Mouse (Mus musculus) lung, postnatal 0 days (tissue): ENCODE measurements at regions not wholly inside any gene's neighbourhood (a gene's known extent, or its start where the extent isn't known, plus 50 kb on each side); places are given as distances from the start of the nearest gene placed in this dataset.

Experiments used
- ATAC-seq: fragments of 200-750 bp; cut with Nextera tagmentation; 2 replicates; pipeline ENCODE4 v1.8.0; 2017; ENCODE audit warnings: moderate library complexity
- DNase-seq: peaks from one replicate; pipeline ENCODE4 v3.0.0-alpha.2; 2016; ENCODE audit warnings: low spot score
- H3K27ac ChIP-seq: fragments of 300-500 bp; sonication (generic); 2 replicates; pipeline ENCODE4 v1.5.1; 2014; ENCODE audit warnings: antibody characterized with exemption, mild to moderate bottlenecking, low read length, mixed read lengths
- H3K27me3 ChIP-seq: fragments of 300-500 bp; sonication (generic); replicated peaks from 2 replicates; pipeline ENCODE4 v1.6.1; 2014; ENCODE audit warnings: low read length, mixed read lengths; ENCODE audit not compliant: insufficient read depth
- H3K36me3 ChIP-seq: fragments of 300-500 bp; sonication (generic); 2 replicates; pipeline ENCODE4 v1.6.1; 2014; ENCODE audit warnings: low read length, mixed read lengths; ENCODE audit not compliant: insufficient read depth
- H3K4me1 ChIP-seq: fragments of 300-500 bp; sonication (generic); 2 replicates; pipeline ENCODE4 v1.6.1; 2014; ENCODE audit warnings: antibody characterized with exemption, low read depth, low read length, mixed read lengths; ENCODE audit not compliant: insufficient read depth
- H3K4me2 ChIP-seq: fragments of 300-500 bp; sonication (generic); replicated peaks from 2 replicates; pipeline ENCODE4 v1.6.1; 2014; ENCODE audit warnings: low read depth, mild to moderate bottlenecking, low read length, moderate library complexity, mixed read lengths
- H3K4me3 ChIP-seq: fragments of 300-500 bp; sonication (generic); 2 replicates; pipeline ENCODE4 v1.5.1; 2014; ENCODE audit warnings: low read depth, low read length
- H3K9ac ChIP-seq: fragments of 300-500 bp; sonication (generic); replicated peaks from 2 replicates; pipeline ENCODE4 v1.6.1; 2014; ENCODE audit warnings: low read depth, mild to moderate bottlenecking
- H3K9me3 ChIP-seq: fragments of 300-500 bp; sonication (generic); 2 replicates; pipeline ENCODE4 v1.6.1; 2016; ENCODE audit warnings: low read length, mixed read lengths
- CTCF ChIP-seq: IDR thresholded peaks from 2 replicates; pipeline ENCODE4 v1.5.1; 2016; ENCODE audit warnings: antibody characterized with exemption, mild to moderate bottlenecking
- EP300 ChIP-seq: IDR thresholded peaks from 2 replicates; pipeline ENCODE4 v1.6.1; 2016; ENCODE audit warnings: antibody characterized with exemption, mild to moderate bottlenecking, control low read depth
- WGBS: fragments of 180-500 bp; shearing (Covaris S2); extraction: QIAGEN DNeasy Blood & Tissue Kit; methylation state at CpG from one replicate; pipeline ENCODE4 v1.1.7; 2014; 5-methylcytosine and 5-hydroxymethylcytosine counted together

- Histone ChIP-seq H3K4me2 (no peak overlapping the region), H3K27ac (no peak overlapping the region), H3K4me3 (no peak overlapping the region), H3K36me3 (no peaks in the 10 kb centered on the region), H3K9ac (no peak overlapping the region), H3K4me1 (no peaks in the 10 kb centered on the region), H3K27me3 (no peaks in the 10 kb centered on the region), H3K9me3 (no peaks in the 10 kb centered on the region)
- WGBS, result 67% methylated on average over 4 of the region's 4 CpGs
- no peak for ATAC-seq
- DNase-seq, result no peak
- TF ChIP-seq CTCF (no peak), EP300 (no peak)
Measured at GRCm38 (mm10) chr13:34820423-34820822, 54.7 kb upstream of the Prpf4b start.

DNA sequence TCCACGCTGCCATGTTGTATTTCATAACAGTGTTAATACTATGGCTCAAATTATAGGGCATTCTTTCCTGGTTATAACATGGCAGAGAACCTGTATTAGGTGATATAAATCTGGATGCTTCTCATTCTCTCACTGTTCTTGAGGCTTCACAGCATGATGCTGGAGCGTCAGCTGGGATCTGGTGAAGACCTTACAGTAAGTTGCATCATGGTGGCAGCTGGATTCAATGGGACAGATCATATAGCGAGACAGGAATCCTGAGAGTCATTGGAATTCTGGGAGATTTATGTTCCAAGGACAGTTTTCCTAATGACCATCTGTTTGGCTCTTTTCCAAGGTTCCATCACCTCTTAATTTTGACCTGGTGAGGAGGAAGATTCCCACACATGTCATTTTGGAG lies 53.2 kb upstream of the Prpf4b start:
- no peaks in the 10 kb centered on the region for H3K4me1 ChIP-seq
- 87% methylated on average over 3 of the region's 3 CpGs for WGBS
- DNase-seq, result no peak
- H3K4me3 ChIP-seq, result no peak overlapping the region
- no peaks in the 10 kb centered on the region for H3K36me3 ChIP-seq
- ATAC-seq, result no peak
- no peak overlapping the region for H3K9ac ChIP-seq
- H3K27me3 ChIP-seq, result no peaks in the 10 kb centered on the region
- no peaks in the 10 kb centered on the region for H3K9me3 ChIP-seq
- H3K27ac ChIP-seq, result no peak overlapping the region
- no peak overlapping the region for H3K4me2 ChIP-seq
- TF ChIP-seq CTCF (no peak), EP300 (no peak)

DNA sequence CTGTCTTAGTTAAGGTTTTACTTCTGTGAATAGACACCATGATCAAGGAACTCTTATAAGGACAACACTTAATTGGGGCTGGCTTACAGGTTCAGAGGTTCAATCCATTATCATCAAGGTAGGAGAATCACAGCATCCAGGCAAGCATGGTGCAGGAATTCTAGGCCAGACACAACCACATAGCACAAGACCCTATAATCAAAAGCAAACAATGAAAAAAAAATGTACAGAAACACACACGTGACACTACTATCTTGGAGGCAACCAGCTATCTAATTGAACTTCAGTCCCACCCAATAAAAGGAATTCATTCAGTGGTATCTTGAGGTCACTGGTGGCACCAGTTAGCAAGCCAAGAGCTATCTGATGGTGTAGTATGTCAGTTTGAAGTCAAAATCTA lies 50.9 kb upstream of the Prpf4b start:
- 78% methylated on average over 1 of the region's 1 CpGs for WGBS
- no peak overlapping the region for H3K4me2 ChIP-seq
- no peak overlapping the region for H3K4me3 ChIP-seq
- H3K4me1 ChIP-seq, result no peaks in the 10 kb centered on the region
- H3K36me3 ChIP-seq, result no peaks in the 10 kb centered on the region
- no peaks in the 10 kb centered on the region for H3K27me3 ChIP-seq
- no peak overlapping the region for H3K27ac ChIP-seq
- ATAC-seq (no peak), DNase-seq (no peak)
- H3K9ac ChIP-seq, result no peak overlapping the region
- TF ChIP-seq CTCF, result no peak
- no peak for TF ChIP-seq EP300
- H3K9me3 ChIP-seq, result no peaks in the 10 kb centered on the region
